Mouse (Mus musculus) lung, postnatal 4 days (tissue): ENCODE measurements at regions not wholly inside any gene's neighbourhood (a gene's known extent, or its start where the extent isn't known, plus 50 kb on each side); places are given as distances from the start of the nearest gene placed in this dataset.
A peak's percentile ranks its signal among the peaks of the same experiment; 100 is the strongest.

Experiments used
- DNase-seq, 2 experiments: peaks; one replicate each; pipeline ENCODE4 v3.0.0; 2021

DNA sequence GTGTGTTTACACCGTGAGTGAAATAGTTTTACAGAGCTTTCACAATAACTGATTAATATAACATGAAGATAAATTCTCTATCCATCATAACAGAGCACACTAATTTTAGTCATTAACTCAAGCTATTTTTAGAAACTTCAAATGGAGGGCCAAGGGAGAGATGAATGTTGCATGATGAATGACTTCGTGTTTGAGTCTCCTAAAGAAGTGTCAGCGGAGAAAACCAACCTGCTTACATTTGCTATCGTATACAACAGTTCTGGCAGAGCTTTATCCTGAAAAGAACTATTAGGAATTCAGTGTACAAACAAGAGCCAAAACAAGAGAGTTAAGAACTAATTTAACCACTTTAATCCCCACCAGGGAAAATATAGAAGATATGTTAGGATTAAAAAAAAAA is 526.9 kb downstream of the Zpld1 start:
- peak in 1 of 2 experiments; percentile 7 for DNase-seq

DNA sequence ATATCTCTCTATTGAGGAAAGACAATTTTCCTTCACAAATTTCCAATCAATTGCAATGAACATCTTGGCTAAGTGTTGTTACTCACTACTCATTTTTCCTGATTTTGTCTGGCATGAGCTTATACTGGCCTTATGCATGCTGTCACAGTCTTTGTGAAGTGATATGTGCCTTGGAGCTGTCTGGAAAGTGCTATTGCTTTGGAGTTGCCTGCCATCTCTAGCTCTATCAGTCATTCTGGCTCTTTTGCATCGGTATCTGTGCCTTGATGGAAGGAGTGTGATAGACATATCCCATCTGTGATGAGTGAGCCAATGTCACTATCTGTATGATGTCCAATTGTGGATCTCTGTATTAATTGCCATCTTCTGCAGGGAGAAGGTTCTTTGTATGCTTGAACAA is 553.6 kb downstream of the Zpld1 start:
- no peak for DNase-seq

DNA sequence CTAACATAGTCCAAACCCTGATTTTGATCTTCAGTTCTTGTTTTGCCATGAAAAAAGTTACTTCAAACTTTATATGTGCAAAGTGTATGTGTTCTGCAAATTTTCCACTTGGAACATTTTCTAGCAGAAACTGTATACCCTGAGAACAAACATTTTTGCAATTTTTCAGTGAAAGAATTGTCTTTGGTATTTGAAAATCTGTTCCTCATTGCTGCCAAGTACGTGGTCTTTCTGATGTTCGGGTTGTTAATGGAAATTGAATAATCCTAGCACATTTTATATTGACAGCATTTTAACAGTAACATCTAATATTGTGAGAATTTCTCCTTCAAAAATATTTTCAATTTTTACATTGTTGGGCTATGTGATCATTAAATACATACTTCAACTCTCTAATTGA is 564.3 kb downstream of the Zpld1 start:
- no peak for DNase-seq

DNA sequence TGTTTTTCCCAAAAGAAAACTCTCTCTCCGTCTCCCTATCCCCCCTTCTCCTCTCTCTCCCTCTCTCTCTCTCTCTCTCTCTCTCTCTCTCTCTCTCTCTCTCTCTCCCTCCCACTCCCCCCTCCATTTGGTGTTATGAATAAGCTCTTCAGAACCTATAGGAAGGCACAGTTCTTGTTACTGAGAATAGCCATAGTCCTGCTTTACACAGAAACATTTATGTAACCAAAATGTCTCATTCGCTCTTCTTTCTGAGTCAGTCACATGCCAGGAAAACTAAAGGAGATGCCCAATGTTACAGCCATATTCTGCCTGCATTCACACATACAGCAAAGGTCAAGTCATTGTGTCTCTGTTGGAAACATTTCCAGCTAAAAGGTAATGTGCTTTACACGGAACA is 589.9 kb downstream of the Zpld1 start:
- no peak for DNase-seq

DNA sequence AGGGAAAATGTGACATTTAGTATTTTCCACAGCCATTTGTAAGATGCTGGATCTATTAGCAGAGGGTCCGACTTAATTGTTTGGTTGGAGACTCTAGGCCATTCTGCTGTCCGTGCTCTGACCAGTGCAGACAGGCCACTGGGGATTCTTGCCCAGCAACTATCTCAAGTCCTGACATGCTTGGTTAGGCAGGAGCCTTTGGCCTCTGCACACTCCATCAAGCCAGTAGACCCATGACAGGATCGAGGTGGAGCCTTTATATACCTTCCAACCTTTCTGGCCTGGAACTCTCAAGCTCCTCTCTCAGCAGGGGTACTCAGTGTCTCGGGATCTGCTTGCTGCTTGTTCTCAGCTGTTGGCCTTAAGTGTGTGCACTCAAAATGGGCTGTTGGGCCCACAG is 615.0 kb downstream of the Zpld1 start:
- no peak for DNase-seq

DNA sequence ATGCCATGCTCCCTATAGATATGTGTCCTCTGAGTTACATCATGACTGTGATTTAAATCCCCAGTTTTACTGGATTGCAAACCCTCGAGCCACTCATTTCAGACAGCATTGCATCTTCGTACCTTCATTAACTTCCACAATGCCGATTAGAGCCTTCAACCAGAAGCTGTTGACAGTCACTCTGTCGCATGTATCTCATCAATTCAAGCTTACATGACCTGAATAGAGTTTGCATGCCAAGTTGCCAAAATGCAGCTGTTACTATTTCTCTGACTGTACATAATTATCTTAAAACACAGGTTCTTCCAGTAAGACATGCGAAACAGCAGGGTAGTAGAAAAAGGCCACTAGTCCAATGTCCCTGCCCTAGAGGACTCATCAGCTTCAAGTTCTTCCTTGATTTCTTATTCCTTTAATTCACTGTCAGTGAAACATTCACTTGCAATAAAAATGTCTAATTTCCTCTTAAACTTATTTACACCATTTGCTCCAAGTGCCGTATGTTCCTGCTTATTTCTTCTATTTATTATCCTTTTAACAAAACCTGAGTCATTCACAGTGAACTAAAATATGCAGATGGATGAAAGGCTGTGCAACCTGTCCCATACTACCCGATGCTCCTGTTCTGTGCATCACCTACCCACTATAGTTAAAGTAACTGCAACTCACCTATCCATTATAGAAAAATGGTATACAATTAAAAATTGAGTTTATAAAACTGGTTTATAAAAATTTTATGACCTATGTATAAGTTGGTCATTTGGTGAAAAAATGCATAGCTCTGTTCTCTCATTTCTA is 648.9 kb downstream of the Zpld1 start:
- no peak for DNase-seq

DNA sequence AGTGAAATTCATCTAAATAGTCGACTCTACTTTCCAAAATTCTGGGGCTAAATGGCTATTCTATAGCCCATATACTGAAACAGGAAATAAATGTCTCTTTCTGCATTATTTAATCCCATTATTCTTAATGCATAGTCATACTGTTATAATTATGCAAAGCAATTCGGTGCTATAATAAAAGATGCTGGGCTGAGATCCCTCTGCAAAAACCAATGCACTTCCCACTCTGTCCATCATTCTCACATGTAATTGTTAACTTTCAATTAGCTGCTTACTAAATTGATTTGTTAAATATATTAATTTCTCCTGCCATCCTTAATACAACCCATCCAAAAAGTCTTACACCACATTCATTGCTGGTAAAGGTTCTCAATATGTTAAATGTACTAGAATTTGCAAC is 650.0 kb downstream of the Zpld1 start:
- DNase-seq = no peak

DNA sequence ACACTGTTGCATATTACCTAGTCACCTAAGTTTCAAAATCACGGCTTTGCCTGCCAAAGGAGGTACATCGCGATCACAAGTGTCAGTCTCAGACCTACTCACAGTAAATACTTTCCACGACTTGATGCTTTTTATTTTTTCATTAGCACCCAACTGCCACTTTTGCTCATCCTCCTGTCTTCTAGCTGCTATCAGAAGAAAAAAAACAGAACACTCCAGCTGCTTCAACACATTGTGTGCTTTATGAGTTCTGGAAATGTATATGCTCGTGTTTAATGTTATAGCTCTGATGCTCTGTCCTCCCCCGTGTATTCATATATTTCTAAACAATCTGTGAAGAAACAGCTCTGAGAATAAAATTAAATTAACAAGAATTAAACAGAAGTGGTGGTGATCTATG is 651.5 kb downstream of the Zpld1 start:
- no peak for DNase-seq

DNA sequence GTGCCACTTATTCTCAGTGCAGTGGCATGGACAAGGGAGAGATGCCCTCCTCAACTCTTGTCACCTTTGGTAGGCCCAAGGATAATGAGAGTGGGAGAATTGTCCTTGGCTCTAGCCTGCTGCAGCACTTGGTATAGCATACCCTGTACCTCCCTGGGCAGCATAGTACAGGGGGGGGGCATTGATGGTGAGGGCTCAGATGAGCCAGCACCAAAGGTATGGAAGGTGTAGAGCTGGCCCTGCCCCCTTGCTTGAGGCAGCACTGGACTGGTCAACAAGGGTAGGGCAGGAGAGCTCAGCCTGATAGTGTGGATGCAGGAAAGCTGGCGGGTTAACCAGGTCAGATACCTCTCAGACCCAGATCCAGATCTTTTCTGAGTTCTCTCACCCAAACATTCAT is 668.6 kb downstream of the Zpld1 start:
- DNase-seq = no peak

DNA sequence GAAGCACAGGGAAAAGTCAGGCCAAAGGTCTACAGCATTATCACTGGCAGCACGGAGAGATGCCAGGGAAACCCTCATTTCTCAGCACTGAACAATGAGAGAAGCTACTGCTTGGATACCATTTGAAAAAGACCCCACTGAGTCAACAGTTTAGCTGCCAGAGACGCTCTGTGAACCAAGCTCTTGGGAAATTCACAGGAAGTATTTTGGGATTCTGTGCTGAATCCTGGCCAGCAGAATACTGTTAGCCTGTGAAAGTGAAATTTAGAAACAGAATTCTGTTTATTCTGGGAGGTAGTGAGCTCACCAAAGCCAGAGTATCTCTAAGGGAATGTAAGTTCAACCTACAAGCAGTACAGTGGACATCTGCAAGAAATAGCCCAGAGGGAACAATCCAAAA is 705.1 kb downstream of the Zpld1 start:
- DNase-seq = no peak
